Mouse (Mus musculus): ENCODE results near the gene Ints4. TPM values are rescaled to one million over a fixed set of nuclear protein-coding genes. Genes with fewer than 3 reads are reported as not detected.

The Ints4 gene
- total RNA-seq (2023): 22.8 and 25.9 TPM in 2 replicates

DNA sequence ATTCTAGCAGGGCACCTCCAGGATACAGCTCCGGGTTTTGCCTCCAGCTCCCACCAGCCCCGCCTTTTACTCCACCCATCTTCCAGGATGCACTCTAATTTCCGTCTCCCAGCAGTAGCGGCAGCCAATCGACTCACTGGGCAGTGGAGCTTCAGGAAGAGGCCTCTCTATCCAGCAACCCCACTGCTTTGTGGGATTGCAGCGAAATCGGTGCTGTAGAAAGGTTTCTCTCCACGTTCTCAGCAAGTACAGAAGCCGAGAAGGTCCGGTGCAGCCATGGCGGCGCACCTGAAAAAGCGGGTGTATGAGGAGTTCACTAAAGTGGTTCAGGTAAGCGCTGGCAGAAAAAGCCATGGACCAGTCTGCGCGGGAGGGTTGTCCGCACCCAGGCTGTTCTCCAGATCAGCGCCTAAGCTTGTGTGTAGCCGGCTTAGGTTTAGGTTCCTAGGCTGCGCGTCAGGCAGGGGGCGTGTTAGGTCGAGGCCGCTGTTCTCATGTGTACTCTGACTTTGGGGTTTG, at the start of gene Ints4:
Ints4 (plus strand) TSS at position 136 of the 519 bp plus-strand sequence.

DNA sequence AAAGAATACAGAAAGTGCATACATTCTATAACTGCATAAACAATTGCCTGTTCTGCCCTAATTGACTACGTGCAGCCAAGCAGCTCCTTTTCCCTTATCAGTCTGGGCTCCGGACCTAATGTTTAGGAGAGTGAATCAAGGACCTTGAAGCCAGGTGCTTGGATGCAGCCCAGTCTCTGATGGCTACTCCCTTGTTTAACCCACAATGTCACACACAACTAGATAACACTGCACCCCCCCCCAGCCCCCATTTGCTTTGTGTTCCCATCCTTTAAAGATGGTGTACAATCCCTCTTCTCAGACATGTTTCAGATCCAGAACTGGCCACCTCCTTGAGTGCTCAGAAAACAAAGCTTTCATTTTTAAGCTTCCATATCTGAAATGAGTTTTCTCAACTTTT, 29.7 kb upstream of the Ints4 start, which contains the start of gene Kctd14:
Kctd14 (plus strand) TSS at position 301 of the 400 bp plus-strand sequence.

DNA sequence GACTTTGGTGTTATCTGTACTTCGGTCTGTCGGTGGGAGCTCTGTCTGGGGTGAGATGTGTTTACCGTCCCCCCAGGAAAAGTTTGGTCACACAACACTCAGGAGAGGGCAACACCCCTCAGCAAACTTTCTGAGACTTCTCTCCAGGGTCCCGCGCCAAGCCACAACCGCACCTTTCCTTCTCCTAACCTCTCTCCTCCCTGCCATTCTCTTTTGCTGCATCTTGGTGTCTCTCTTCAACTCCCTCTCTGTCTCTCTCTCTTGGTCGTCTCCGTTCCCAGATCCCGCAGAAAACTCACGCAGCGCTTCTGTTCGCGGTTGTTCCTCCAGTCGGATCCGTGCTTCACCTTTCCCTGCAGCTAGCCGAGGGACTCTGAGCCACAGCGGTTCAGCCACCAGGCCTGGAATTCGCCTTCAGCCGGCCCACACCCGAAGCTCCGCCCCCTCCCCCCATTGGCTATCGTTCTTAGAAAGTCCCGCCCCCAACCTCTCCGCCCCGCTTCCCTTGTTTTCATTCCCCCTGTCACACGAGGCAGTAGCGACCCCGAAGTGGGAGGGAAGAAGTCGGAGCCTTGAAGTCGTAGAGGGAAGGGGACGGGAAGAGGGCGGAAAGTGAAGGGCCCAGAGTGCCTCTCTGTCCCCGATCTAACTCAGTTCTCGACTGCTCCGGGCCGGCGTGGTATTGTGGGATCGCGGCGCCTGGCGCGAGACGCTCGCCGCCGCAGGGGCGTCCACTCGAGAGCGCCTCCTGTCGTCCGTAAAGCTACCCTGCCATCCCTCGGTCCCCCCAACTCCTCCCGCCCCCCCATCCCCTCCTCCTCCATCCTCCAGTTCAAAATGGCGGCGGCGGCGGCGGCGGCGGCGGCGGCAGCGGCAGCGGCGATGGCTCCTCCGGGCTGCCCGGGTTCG, 98.6 kb downstream of the Ints4 start, which contains the start of the genes Aamdc and Rsf1:
Aamdc (minus strand) TSS at position 431 of the 909 bp plus-strand sequence.
Rsf1 (plus strand) TSS at position 823 of the 909 bp plus-strand sequence.

Other genes with a start within 250 kb of the Ints4 start
- 0.91 and 1.5 TPM in 2 replicates for gene Usp35, start 148.9 kb upstream of the Ints4 start, total RNA-seq (2023)
- gene Kctd21, start 148.6 kb upstream of the Ints4 start, total RNA-seq (2023): 0.51 and 1.1 TPM in 2 replicates
- gene Alg8, start 109.3 kb upstream of the Ints4 start, total RNA-seq (2023): 7.2 and 8.5 TPM in 2 replicates
- 37.7 and 45.9 TPM in 2 replicates for gene Ndufc2, start 81.0 kb upstream of the Ints4 start, total RNA-seq (2023)
- not detected in 2 replicates for gene Thrsp, start 63.2 kb upstream of the Ints4 start, total RNA-seq (2023)
- gene Kctd14, start 29.6 kb upstream of the Ints4 start, total RNA-seq (2023): 1.6 and 2.2 TPM in 2 replicates
- 4.0 and 5.4 TPM in 2 replicates for gene Aamdc, start 98.5 kb downstream of the Ints4 start, total RNA-seq (2023)
- 37.7 and 56.5 TPM in 2 replicates for gene Rsf1, start 98.9 kb downstream of the Ints4 start, total RNA-seq (2023)
- gene Clns1a, start 215.7 kb downstream of the Ints4 start, total RNA-seq (2023): 25.3 and 25.6 TPM in 2 replicates

Measured in neutrophil, adult 65 days (primary cell).